Mouse (Mus musculus) kidney, adult 2 months (tissue): ENCODE measurements around the gene Gnb1. TPM values are rescaled to one million over a fixed set of nuclear protein-coding genes. Genes with fewer than 3 reads are reported as not detected.

Experiments used
- DNase-seq: peaks from one replicate; pipeline ENCODE4 v3.0.0; 2021
- H3K27ac ChIP-seq: fragments of 200-500 bp; 2 replicates; pipeline ENCODE4 v1.5.1; 2012; ENCODE audit warnings: low read depth, low read length, control low read depth, inconsistent platforms; ENCODE audit not compliant: insufficient read depth
- H3K27me3 ChIP-seq: fragments of 200-500 bp; replicated peaks from 2 replicates; pipeline ENCODE4 v1.6.1; 2012; ENCODE audit warnings: mild to moderate bottlenecking, moderate library complexity, low read length, inconsistent platforms; ENCODE audit not compliant: control insufficient read depth, insufficient read depth
- H3K36me3 ChIP-seq: fragments of 200-500 bp; 2 replicates; pipeline ENCODE4 v1.6.1; 2012; ENCODE audit warnings: mild to moderate bottlenecking, moderate library complexity, low read length, inconsistent platforms; ENCODE audit not compliant: control insufficient read depth, insufficient read depth
- H3K4me1 ChIP-seq: fragments of 200-500 bp; 2 replicates; pipeline ENCODE4 v1.6.1; 2011; ENCODE audit warnings: low read length; ENCODE audit not compliant: control insufficient read depth, insufficient read depth
- H3K4me3 ChIP-seq: fragments of 200-500 bp; 2 replicates; pipeline ENCODE4 v1.5.1; 2011; ENCODE audit warnings: mild to moderate bottlenecking, low read depth, low read length, control low read depth; ENCODE audit not compliant: insufficient read depth
- CTCF ChIP-seq: fragments of 200-500 bp; conservative IDR thresholded peaks from 2 replicates; pipeline ENCODE4 v1.5.1; 2011; ENCODE audit warnings: low read depth, mild to moderate bottlenecking, control low read depth, low read length, moderate library complexity, mixed read lengths; ENCODE audit not compliant: insufficient read depth, insufficient read length
- POLR2A ChIP-seq: fragments of 200-500 bp; IDR thresholded peaks from one replicate; pipeline ENCODE4 v1.6.1; 2011; ENCODE audit warnings: low read depth, low read length, control low read depth
- WGBS: fragments of 180-500 bp; shearing (Covaris S2); methylation state at CpG from one replicate; pipeline ENCODE4 v1.1.7; 2018; 5-methylcytosine and 5-hydroxymethylcytosine counted together
- polyA plus RNA-seq: library from polyadenylated mRNA; depleted of rRNA; stranded (reverse); fragments of >200 nt; gene quantifications from 2 replicates; pipeline ENCODE4 v1.2.3, GENCODE M21; 2012

The Gnb1 gene
- polyA plus RNA-seq, 1 experiment = 399 TPM

- 84% methylated on average over 2 of the region's 2 CpGs for WGBS
- no peaks in the 10 kb centered on the region for H3K27me3 ChIP-seq
- TF ChIP-seq POLR2A = no peak
- TF ChIP-seq CTCF = no peak
These were observed 23.6 kb downstream of the Gnb1 start for GRCm38 (mm10) chr4:155514810-155515209.

GRCm38 (mm10) chr4:155517948-155518517, 26.9 kb downstream of the Gnb1 start:
- H3K27me3 ChIP-seq = no peaks in the 10 kb centered on the region
- H3K4me3 ChIP-seq = no peak overlapping the region
- DNase-seq = no peak
- peaks cover 10% of the 10 kb centered on the region; the same call in 1 of the 2 replicates for H3K4me1 ChIP-seq
- no peaks in the 10 kb centered on the region for H3K36me3 ChIP-seq
- WGBS = 71% methylated on average over 7 of the region's 7 CpGs
- H3K27ac ChIP-seq = no peak overlapping the region
- TF ChIP-seq CTCF = 0 out of 2 replicates have a peak, but pooled peaks have one; percentile 11
- TF ChIP-seq POLR2A = no peak

More at GRCm38 (mm10) chr4:155514810-155515209, 23.6 kb downstream of the Gnb1 start:
- DNase-seq = no peak
- H3K4me1 ChIP-seq = peaks cover 10% of the 10 kb centered on the region; the same call in 1 of the 2 replicates
- no peak overlapping the region for H3K4me3 ChIP-seq
- H3K36me3 ChIP-seq = no peaks in the 10 kb centered on the region
- H3K27ac ChIP-seq = no peak overlapping the region

- DNase-seq = no peak
- Histone ChIP-seq H3K36me3 (no peaks in the 10 kb centered on the region; the same call in 1 of the 2 replicates), H3K27me3 (no peaks in the 10 kb centered on the region), H3K4me3 (no peak overlapping the region), H3K27ac (no peak overlapping the region), H3K4me1 (peaks cover 13% of the 10 kb centered on the region; the same call in 1 of the 2 replicates)
- 35% methylated on average over 7 of the region's 7 CpGs for WGBS
- TF ChIP-seq CTCF (no peak), POLR2A (no peak)
These were observed 31.2 kb downstream of the Gnb1 start for GRCm38 (mm10) chr4:155522327-155522726.

GRCm38 (mm10) chr4:155525751-155526150, 34.6 kb downstream of the Gnb1 start:
- Histone ChIP-seq H3K4me3 (no peak overlapping the region), H3K4me1 (peaks cover 13% of the 10 kb centered on the region; the same call in 1 of the 2 replicates), H3K36me3 (no peaks in the 10 kb centered on the region; the same call in none of the 2 replicates), H3K27ac (no peak overlapping the region), H3K27me3 (no peaks in the 10 kb centered on the region)
- DNase-seq = peak; percentile 27
- WGBS = 52% methylated on average over 5 of the region's 5 CpGs
- TF ChIP-seq CTCF = no peak
- no peak for TF ChIP-seq POLR2A

- H3K4me3 ChIP-seq = no peak overlapping the region
- no peak for TF ChIP-seq CTCF
- TF ChIP-seq POLR2A = no peak
- no peak for DNase-seq
- H3K36me3 ChIP-seq = peaks cover 2% of the 10 kb centered on the region
- no peaks in the 10 kb centered on the region for H3K27me3 ChIP-seq
- H3K27ac ChIP-seq = no peak overlapping the region
- 80% methylated on average over 3 of the region's 3 CpGs for WGBS
- H3K4me1 ChIP-seq = peaks cover 5% of the 10 kb centered on the region; the same call in 1 of the 2 replicates
These were observed 38.1 kb downstream of the Gnb1 start for GRCm38 (mm10) chr4:155529294-155529693.

GRCm38 (mm10) chr4:155549993-155550392, 58.8 kb downstream of the Gnb1 start:
- no peak overlapping the region for H3K27ac ChIP-seq
- no peaks in the 10 kb centered on the region for H3K27me3 ChIP-seq
- WGBS = 84% methylated on average over 7 of the region's 7 CpGs
- H3K36me3 ChIP-seq = peaks cover 8% of the 10 kb centered on the region
- no peak for TF ChIP-seq POLR2A
- TF ChIP-seq CTCF = no peak
- no peak for DNase-seq
- H3K4me3 ChIP-seq = no peak overlapping the region
- H3K4me1 ChIP-seq = no peaks in the 10 kb centered on the region; the same call in 1 of the 2 replicates

- no peak for DNase-seq
- H3K4me3 ChIP-seq = no peak overlapping the region
- no peak overlapping the region for H3K27ac ChIP-seq
- WGBS = 56% methylated on average over 2 of the region's 2 CpGs
- no peaks in the 10 kb centered on the region; the same call in 1 of the 2 replicates for H3K4me1 ChIP-seq
- peaks cover 8% of the 10 kb centered on the region for H3K36me3 ChIP-seq
- no peaks in the 10 kb centered on the region for H3K27me3 ChIP-seq
- TF ChIP-seq POLR2A (no peak), CTCF (no peak)
These were observed 59.3 kb downstream of the Gnb1 start for GRCm38 (mm10) chr4:155550446-155550845.
